Mouse (Mus musculus) brain, adult 2 months (tissue): ENCODE data around the gene Dynlt1b.
"Not testable (repeated sequence)": the region's sequence is repeated elsewhere in the genome, so short reads cannot be mapped to it uniquely, and the experiment has no call there.

Source experiments
- DNase-seq: peaks from one replicate; pipeline ENCODE4 v3.0.0; 2011; ENCODE audit warnings: low read depth, low spot score

Gene Dynlt1b

GRCm38 (mm10) chr17:6429945-6430344 lies at the start of gene Dynlt1b:
Dynlt1b (plus strand) TSS chr17:6430112.
- peak; percentile 97 for DNase-seq

GRCm38 (mm10) chr17:6380182-6380841 lies 49.6 kb upstream of the Dynlt1b start:
- not testable (repeated sequence) for DNase-seq

GRCm38 (mm10) chr17:6381071-6381682 lies 48.7 kb upstream of the Dynlt1b start:
- not testable (repeated sequence) for DNase-seq

- not testable (repeated sequence) for DNase-seq
These were observed 43.0 kb upstream of the Dynlt1b start for GRCm38 (mm10) chr17:6386927-6387326.

- DNase-seq = not testable (repeated sequence)
These were observed 42.5 kb upstream of the Dynlt1b start for GRCm38 (mm10) chr17:6387380-6387911.

- DNase-seq = not testable (repeated sequence)
These were observed 40.4 kb upstream of the Dynlt1b start for GRCm38 (mm10) chr17:6389463-6389862.

- DNase-seq = not testable (repeated sequence)
These were observed 39.2 kb upstream of the Dynlt1b start for GRCm38 (mm10) chr17:6390731-6391130.

GRCm38 (mm10) chr17:6391736-6392135 lies 38.2 kb upstream of the Dynlt1b start:
- DNase-seq = not testable (repeated sequence)

GRCm38 (mm10) chr17:6392473-6393340 lies 37.2 kb upstream of the Dynlt1b start:
- DNase-seq = not testable (repeated sequence)

GRCm38 (mm10) chr17:6398079-6398478 lies 31.8 kb upstream of the Dynlt1b start:
- not testable (repeated sequence) for DNase-seq

- not testable (repeated sequence) for DNase-seq
These were observed 31.1 kb upstream of the Dynlt1b start for GRCm38 (mm10) chr17:6398816-6399215.

- not testable (repeated sequence) for DNase-seq
These were observed 30.4 kb upstream of the Dynlt1b start for GRCm38 (mm10) chr17:6399281-6400096.

GRCm38 (mm10) chr17:6400097-6400489 lies 29.8 kb upstream of the Dynlt1b start:
- not testable (repeated sequence) for DNase-seq

GRCm38 (mm10) chr17:6404493-6404892 lies 25.4 kb upstream of the Dynlt1b start:
- DNase-seq = not testable (repeated sequence)

GRCm38 (mm10) chr17:6406972-6407371 lies 22.9 kb upstream of the Dynlt1b start:
- DNase-seq = not testable (repeated sequence)

- not testable (repeated sequence) for DNase-seq
These were observed 19.1 kb upstream of the Dynlt1b start for GRCm38 (mm10) chr17:6410713-6411213.

- DNase-seq = not testable (repeated sequence)
These were observed 12.8 kb upstream of the Dynlt1b start for GRCm38 (mm10) chr17:6417118-6417517.

GRCm38 (mm10) chr17:6420557-6420956 lies 9.4 kb upstream of the Dynlt1b start:
- DNase-seq = not testable (repeated sequence)

GRCm38 (mm10) chr17:6421547-6422326 lies 8.2 kb upstream of the Dynlt1b start:
- not testable (repeated sequence) for DNase-seq

- DNase-seq = not testable (repeated sequence)
These were observed 7.5 kb upstream of the Dynlt1b start for GRCm38 (mm10) chr17:6422370-6422769.
